Mouse (Mus musculus) bone marrow macrophage, adult 2 months (primary cell): Measurements from ENCODE around the gene Nat8f7. TPM values are rescaled to one million over a fixed set of nuclear protein-coding genes. Genes with fewer than 3 reads are reported as not detected.
"Not testable (repeated sequence)": the region's sequence is repeated elsewhere in the genome, so short reads cannot be mapped to it uniquely, and the experiment has no call there.

Source experiments
- H3K27ac ChIP-seq: 2 replicates; pipeline ENCODE4 v1.5.1; 2012; ENCODE audit warnings: low read depth, low read length; ENCODE audit not compliant: insufficient read depth
- H3K4me1 ChIP-seq: 2 replicates; pipeline ENCODE4 v1.6.1; 2012; ENCODE audit warnings: low read length; ENCODE audit not compliant: control insufficient read depth, insufficient read depth
- H3K4me3 ChIP-seq: 2 replicates; pipeline ENCODE4 v1.5.1; 2012; ENCODE audit warnings: mild to moderate bottlenecking, low read length, moderate library complexity; ENCODE audit not compliant: insufficient read depth
- polyA plus RNA-seq: library from polyadenylated mRNA; stranded (reverse); fragments of >200 nt; gene quantifications from 2 replicates; pipeline ENCODE4 v1.2.4, GENCODE M21; 2012; ENCODE audit not compliant: missing spikeins, insufficient read depth, insufficient read length

Nat8f7 gene
- polyA plus RNA-seq, result not detected in 2 replicates

GRCm38 (mm10) chr6:85713105-85713504 is at the start of gene Nat8f7:
Nat8f7 (minus strand) TSS chr6:85713205.
- H3K4me3 ChIP-seq, H3K4me1 ChIP-seq, H3K27ac ChIP-seq: not testable (repeated sequence)

GRCm38 (mm10) chr6:85762678-85763077 is 49.7 kb upstream of the Nat8f7 start:
- not testable (repeated sequence) for H3K4me3 ChIP-seq, H3K27ac ChIP-seq, H3K4me1 ChIP-seq

- H3K4me1 ChIP-seq, H3K4me3 ChIP-seq, H3K27ac ChIP-seq: not testable (repeated sequence)
Measured at GRCm38 (mm10) chr6:85755705-85756249, 42.8 kb upstream of the Nat8f7 start.

- not testable (repeated sequence) for H3K4me3 ChIP-seq, H3K4me1 ChIP-seq, H3K27ac ChIP-seq
Measured at GRCm38 (mm10) chr6:85709607-85710006, 3.4 kb downstream of the Nat8f7 start.

GRCm38 (mm10) chr6:85709206-85709605 is 3.8 kb downstream of the Nat8f7 start:
- not testable (repeated sequence) for H3K4me3 ChIP-seq, H3K27ac ChIP-seq, H3K4me1 ChIP-seq

- not testable (repeated sequence) for H3K4me1 ChIP-seq, H3K4me3 ChIP-seq
- peak overlapping the region; percentile 87 for H3K27ac ChIP-seq
Measured at GRCm38 (mm10) chr6:85701943-85702342, 11.1 kb downstream of the Nat8f7 start.

Other genes with a start within 250 kb of the Nat8f7 start
- gene Fbxo41, start 210.2 kb downstream of the Nat8f7 start, polyA plus RNA-seq, result not detected in 2 replicates
- not detected in 2 replicates for gene Egr4, start 199.6 kb downstream of the Nat8f7 start, polyA plus RNA-seq
- gene Alms1, start 125.7 kb downstream of the Nat8f7 start, polyA plus RNA-seq, result 2.8 and 2.9 TPM in 2 replicates
- gene Nat8f3, start 52.5 kb upstream of the Nat8f7 start, polyA plus RNA-seq, result not detected in 2 replicates
- not detected in 2 replicates for gene Nat8f6, start 107.7 kb upstream of the Nat8f7 start, polyA plus RNA-seq
- gene Nat8f5, start 107.8 kb upstream of the Nat8f7 start, polyA plus RNA-seq, result not detected in 2 replicates
- gene Nat8, start 118.9 kb upstream of the Nat8f7 start, polyA plus RNA-seq, result not detected in 2 replicates
- gene Nat8f2, start 156.0 kb upstream of the Nat8f7 start, polyA plus RNA-seq, result not detected in 2 replicates
- 0.86 and 0.87 TPM in 2 replicates for gene Nat8f4, start 191.7 kb upstream of the Nat8f7 start, polyA plus RNA-seq
- gene Tprkb, start 198.7 kb upstream of the Nat8f7 start, polyA plus RNA-seq, result 21.2 and 25.9 TPM in 2 replicates
- 3.9 and 9.7 TPM in 2 replicates for gene Nat8f1, start 202.5 kb upstream of the Nat8f7 start, polyA plus RNA-seq
- gene Dusp11, start 248.5 kb upstream of the Nat8f7 start, polyA plus RNA-seq, result 105 and 108 TPM in 2 replicates